Mouse (Mus musculus) 3T3-L1 (cell line): ENCODE data around the gene Lrtm1.

Source experiments
- DNase-seq: peaks from one replicate; pipeline ENCODE4 v3.0.0-alpha.2; 2015; ENCODE audit warnings: low read depth, low spot score

The Lrtm1 gene

GRCm38 (mm10) chr14:29031858-29032395 lies 13.9 kb downstream of the Lrtm1 start:
- DNase-seq = no peak

GRCm38 (mm10) chr14:29038246-29038645 lies 20.2 kb downstream of the Lrtm1 start:
- DNase-seq = peak; percentile 28

- no peak for DNase-seq
These were observed 22.8 kb downstream of the Lrtm1 start for GRCm38 (mm10) chr14:29040606-29041364.

- DNase-seq = no peak
These were observed 23.5 kb downstream of the Lrtm1 start for GRCm38 (mm10) chr14:29041498-29041897.

GRCm38 (mm10) chr14:29042355-29042754 lies 24.3 kb downstream of the Lrtm1 start:
- DNase-seq = no peak

GRCm38 (mm10) chr14:29051951-29052835 lies 34.2 kb downstream of the Lrtm1 start:
- DNase-seq = peak; percentile 25

GRCm38 (mm10) chr14:29060679-29061078 lies 42.7 kb downstream of the Lrtm1 start:
- DNase-seq = no peak

GRCm38 (mm10) chr14:29061491-29061890 lies 43.5 kb downstream of the Lrtm1 start:
- no peak for DNase-seq

GRCm38 (mm10) chr14:29062676-29063075 lies 44.7 kb downstream of the Lrtm1 start:
- DNase-seq = no peak

GRCm38 (mm10) chr14:29073747-29074146 lies 55.7 kb downstream of the Lrtm1 start:
- DNase-seq = peak; percentile 48

GRCm38 (mm10) chr14:29077418-29077817 lies 59.4 kb downstream of the Lrtm1 start:
- DNase-seq = no peak

- DNase-seq = peak; percentile 7
These were observed 62.2 kb downstream of the Lrtm1 start for GRCm38 (mm10) chr14:29080228-29080627.

GRCm38 (mm10) chr14:29080630-29081029 lies 62.6 kb downstream of the Lrtm1 start:
- DNase-seq = peak; percentile 56

- DNase-seq = peak; percentile 83
These were observed 64.2 kb downstream of the Lrtm1 start for GRCm38 (mm10) chr14:29082171-29082570.
